Mouse (Mus musculus): Measurements from ENCODE around the gene Ylpm1.

The Ylpm1 gene

DNA sequence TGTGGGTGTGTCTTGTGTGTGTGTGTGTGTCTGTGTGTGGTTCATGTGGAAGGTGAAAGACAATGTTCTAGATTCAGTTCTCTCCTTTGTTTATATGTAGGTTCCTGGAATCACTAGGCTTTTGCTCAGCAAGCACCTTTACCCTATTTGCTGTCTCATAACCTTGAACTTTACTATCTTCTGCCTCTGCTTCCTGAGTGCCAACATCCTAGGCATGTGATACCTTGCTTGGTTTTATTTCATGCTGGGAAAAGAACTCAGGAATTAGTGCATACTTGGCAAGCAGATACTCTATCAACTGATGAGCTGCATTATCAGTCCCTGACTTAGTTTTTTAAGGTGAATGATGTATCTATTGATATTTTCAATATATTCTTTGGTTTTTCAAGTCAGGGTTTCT is 10.9 kb downstream of the Ylpm1 start:
- no peak for DNase-seq (ENCODE audit: low read depth in 2 of 2, low spot score in 2 of 2)

DNA sequence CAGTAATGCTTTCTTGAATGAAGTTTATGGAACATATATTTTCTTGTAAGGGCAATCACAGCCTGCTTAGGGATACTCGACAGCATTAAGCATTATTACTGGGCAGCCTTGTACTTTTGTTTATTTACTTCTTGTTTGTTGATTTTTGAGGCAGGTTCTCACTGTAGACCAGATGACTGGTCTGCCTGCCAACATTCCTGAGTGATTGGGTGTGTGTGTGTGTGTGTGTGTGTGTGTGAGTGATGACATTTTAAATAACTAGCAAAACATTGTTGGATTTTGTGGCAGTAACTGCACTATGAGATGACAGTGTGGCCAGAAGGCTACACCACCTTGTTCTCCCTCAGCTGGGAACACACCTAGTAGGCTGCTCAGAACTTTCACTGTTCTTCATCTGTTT is 13.7 kb downstream of the Ylpm1 start:
- no peak for DNase-seq (ENCODE audit: low read depth in 2 of 2, low spot score in 2 of 2)

DNA sequence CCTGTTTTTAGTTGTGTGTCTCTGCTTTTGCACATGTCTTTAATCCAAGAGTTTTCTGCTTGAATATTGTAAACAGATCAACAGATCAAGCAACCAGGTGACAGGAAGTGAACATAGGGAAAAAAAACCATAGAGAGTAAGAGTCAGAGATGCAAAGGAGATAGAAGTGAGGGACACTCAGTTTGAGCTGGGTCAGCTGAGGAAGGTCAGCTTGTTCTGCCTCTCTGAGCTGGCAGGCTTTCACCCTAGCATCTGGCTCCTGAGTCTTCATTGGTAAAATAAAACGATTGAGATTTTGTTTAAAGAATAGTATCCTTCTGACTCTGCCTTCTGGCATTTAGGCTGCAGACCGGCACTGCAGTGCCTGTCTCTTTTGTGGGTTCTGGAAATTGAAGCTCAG is 14.4 kb downstream of the Ylpm1 start:
- DNase-seq (ENCODE audit: low read depth in 2 of 2, low spot score in 2 of 2) = no peak

DNA sequence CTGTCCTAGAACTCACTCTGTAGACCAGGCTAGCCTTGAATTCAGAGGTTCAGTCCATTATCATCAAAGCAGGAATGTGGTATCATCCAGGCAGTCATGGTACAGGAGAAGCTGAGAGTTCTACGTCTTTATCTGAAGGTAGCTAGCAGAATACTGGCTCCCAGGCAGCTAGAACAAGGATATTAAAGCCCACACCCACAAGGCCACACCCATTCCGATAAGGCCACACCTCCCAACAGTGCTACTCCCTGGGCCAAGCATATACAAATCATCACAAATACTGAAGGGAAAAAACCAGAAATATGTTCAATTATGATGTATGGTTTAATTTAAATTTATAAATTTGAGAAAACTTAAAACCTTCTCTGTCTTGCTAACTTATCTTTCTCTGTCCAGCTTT is 16.1 kb downstream of the Ylpm1 start:
- DNase-seq (ENCODE audit: low read depth in 2 of 2, low spot score in 2 of 2) = no peak

DNA sequence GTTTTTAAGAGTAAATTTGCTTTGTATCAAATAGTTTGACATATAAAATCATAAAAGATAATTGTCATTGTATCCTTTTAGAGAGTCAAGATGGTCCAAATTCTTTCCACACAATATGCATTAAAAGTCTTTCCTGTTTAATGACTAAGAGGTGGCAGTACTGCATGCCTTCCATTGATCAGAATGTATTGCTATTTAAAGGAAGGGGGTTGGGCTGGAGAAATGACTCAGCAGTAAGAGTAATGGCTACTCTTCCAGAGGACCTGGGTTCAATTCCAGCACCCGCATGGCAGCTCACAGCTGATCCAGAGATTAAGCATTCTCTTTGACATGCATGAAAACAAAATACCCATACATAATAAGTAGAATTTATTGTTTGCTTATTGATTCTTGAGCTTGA is 25.9 kb downstream of the Ylpm1 start:
- no peak for DNase-seq (ENCODE audit: low read depth in 2 of 2, low spot score in 2 of 2)

DNA sequence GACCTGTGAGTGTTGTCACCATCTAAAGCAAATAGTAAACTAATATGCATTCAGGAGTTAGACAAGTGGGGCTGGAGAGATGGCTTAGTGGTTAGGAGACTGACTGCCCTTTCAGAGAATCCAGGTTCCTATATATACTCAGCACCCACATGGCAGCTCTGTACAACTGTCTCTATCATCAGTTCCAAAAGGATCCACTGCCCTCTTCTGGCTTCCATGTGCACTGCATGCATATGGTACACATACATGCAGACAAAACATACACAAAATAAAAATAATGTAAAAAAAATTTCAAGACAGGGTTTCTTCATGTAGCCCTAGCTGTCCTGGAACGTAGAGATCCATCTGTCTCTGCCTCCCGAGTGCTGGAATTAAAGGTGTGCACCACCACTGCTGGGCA is 36.6 kb downstream of the Ylpm1 start:
- DNase-seq (ENCODE audit: low read depth in 2 of 2, low spot score in 2 of 2) = peak in 1 of 2 experiments; percentile 11

DNA sequence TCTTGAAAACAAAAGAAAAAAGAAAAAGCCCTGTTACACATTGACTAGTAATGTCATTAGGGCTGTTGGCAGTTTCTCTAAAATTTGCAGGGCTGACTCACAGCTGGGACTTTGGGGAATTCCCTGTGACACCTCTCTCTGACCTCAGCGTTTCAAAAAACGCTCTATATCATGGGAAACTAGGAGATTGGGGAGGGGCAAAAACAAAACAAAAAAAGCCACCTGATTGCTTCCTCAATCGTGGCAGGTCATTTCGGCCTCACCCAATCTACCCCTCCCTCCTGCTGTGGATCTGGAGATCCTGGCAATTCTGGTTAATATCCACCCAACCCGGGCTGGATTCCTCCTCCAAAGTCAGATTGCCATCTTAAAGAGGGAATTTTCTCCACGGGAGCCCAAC is 55.1 kb downstream of the Ylpm1 start:
- DNase-seq (ENCODE audit: low read depth in 2 of 2, low spot score in 2 of 2) = no peak

DNA sequence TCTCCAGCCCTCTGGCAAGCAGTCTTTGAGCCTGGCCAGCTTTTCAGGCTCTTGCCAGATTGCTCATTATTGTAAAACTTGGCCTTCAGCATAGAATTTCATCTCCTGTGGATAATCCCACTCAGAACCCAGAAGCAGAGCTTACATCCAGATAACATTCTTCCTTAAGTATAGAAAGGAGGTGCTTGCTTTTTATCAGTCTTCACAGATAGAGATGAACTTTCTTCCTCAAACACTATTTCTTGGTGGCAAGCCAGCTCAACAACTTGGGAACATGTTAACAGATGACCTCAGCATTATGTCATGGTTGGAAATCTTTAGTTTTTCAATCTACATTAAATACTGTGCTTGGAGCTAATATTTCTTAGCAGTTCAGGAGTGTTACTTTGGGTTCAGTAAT is 74.9 kb downstream of the Ylpm1 start:
- DNase-seq (ENCODE audit: low read depth in 2 of 2, low spot score in 2 of 2) = no peak

DNA sequence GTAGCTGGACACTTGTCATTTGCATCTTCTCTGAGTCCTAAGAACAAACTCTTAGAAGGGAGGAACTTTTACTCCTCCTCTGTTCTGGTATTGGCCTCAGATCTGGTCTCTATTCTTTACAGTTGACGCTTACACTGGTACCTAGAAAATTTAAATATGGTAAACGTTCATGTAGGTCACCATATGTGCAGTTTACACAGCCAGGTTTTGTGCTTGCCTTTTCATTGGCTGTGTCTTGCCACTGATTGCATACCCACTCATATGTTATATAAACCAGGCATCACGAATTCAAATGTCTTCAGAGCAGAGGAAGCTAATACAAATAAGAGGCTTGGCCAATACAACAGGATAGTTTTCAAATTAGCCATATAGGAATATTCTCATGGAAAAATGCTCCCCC is 81.0 kb downstream of the Ylpm1 start:
- DNase-seq (ENCODE audit: low read depth in 2 of 2, low spot score in 2 of 2) = no peak

DNA sequence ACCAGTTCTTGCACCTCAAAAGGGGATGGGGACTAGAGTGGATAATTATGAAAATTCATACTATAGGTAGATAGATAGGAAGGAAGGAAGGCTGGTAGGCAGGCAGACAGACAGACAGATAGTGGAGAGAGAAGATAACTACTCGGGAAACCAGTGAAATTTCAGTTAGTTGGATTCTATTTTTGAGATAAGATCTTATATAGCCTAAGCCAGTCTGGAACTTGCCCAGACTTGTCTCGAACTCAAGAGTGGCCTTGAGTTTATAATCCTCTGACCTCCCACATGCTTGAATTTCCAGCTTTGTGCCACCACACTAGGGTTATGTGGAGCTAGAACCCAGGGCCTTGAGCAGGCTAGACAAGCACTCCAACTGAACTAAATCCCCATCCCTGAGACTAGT is 88.1 kb downstream of the Ylpm1 start:
- DNase-seq (ENCODE audit: low read depth in 2 of 2, low spot score in 2 of 2) = no peak

DNA sequence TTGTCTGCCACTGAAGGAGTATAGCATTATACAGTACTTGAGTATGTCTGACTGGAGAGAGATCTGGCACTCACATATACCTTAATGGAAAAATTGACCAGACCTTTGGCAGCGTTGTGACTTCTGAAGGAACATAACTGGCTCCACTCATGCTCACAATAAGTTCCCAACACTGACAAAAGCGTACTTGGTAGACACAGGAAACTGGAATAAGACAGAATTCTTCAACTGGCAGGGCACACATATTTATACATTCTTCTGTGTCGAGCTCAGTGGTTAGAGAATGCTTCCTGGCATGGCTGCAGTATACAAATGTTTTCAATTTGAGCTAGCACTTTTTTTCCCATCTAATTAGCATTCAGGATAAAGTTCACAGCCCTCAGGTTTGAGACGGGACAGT is 88.8 kb downstream of the Ylpm1 start:
- no peak for DNase-seq (ENCODE audit: low read depth in 2 of 2, low spot score in 2 of 2)

DNA sequence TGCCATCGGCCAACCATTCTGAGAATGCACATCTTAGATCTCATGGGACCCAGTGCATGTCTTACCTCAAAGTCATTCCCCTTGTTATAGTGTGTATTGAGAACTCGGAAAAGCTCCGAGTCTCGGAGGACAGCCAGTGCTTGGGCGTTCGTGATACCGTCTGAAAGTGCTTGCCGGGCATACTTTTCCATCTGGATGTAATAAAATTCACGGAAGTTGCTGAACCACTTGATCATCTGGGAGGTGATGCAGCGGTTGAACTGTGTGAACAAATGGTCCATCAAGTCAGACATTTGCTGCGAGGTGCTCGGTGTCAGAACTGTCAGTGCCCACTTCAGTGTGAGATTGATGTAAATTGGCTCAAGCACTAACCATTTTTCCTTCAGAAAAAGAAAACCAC is 91.7 kb downstream of the Ylpm1 start:
- no peak for DNase-seq (ENCODE audit: low read depth in 2 of 2, low spot score in 2 of 2)

DNA sequence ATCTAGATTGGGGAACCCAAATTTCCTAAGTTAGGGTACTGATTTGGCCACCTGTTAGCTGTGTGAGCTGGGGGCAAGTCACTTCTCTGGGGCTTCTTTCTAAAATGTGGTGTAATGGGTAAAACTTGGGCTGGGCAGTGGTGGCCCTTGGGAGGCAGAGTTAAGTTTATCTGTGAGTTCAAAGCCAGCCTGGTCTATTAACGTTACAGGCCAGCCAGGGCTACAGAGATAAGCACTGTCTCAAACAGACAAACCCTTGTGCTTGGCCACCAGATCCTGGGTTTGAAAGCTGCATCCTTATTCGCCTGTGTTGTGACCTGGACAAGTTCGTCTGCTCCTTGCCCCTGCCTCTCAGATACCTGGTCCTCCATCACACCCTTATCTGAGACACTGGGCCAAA is 95.1 kb downstream of the Ylpm1 start:
- no peak for DNase-seq (ENCODE audit: low read depth in 2 of 2, low spot score in 2 of 2)

DNA sequence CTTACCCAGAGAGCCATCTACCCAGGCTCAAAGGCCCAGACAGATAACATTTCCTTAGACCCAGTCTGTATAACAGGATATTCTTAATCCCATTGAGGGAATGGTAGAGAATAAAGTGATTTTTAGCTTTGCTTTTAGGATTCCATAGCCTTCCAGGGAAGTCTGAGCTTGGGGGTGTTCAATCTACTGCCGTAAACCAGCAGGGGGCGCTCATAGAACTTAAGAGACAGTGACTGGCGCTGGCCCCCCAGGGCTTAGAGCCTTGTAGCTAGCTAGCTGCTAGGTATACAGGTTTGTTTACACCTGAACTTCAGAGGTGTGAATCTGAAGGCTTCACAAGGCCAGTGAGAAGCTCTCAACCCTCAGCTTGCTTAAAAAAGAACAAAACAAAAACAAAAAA is 96.1 kb downstream of the Ylpm1 start:
- DNase-seq (ENCODE audit: low read depth in 2 of 2, low spot score in 2 of 2) = peak; percentile 53 to 68

DNA sequence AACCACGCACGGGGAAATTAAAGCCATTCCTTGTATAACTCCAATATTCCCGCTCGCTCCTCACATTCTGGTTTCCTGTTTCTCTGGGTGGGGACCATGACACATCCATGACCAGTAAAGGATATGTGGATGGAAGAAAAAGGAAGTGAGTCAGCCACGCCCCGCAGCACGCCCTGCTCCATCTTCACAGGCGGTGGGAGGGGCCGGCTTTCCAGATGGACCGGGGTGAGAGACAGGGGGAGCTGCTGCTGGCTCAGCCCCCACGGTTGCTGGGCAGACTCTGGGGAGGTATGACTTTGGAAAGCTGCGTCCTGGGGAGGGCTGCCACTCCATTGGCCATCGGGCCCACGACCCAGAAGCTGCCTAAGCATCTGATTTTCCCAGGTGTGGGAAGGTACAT is 97.9 kb downstream of the Ylpm1 start:
- no peak for DNase-seq (ENCODE audit: low read depth in 2 of 2, low spot score in 2 of 2)

DNA sequence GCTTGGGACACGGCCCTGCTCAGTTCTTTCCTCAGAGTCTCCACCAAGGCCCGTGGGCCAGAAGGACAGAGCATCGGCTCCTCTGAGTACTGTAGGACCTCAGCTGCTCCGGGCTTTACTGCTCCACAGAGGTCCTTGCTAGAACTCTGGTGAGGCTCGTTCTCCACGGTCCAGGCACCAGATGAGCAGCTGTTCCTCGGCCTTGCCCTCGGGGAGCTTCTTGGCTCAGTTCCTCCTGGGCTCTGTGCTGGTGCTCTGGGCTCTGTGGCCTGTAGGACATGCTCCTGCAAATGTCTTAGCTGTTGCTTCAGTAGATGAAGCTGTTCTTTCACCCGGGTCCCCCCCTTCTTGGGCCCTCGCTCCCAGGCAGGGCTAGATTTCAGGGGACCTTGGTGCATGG is 98.6 kb downstream of the Ylpm1 start:
- DNase-seq (ENCODE audit: low read depth in 2 of 2, low spot score in 2 of 2) = no peak

DNA sequence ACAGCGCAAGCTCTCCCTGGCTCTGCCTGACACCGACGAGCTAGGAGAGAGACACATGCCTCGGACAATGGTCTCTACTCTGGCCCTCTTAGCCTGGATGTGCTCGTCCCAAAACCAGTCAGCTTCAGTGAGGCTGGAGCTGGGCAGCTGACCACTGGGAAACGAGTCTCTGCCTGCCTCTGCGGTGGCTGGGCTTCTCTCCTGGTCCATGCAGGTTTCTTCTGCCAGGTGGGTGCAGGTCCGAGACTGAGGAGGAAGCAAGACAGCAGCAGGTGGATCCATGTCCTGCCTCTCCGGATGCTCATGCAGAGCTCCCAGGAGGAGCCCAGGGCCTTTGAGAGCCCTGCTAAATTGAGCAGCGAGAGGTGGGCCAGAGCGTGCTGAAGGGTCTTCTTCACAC is 99.0 kb downstream of the Ylpm1 start:
- no peak for DNase-seq (ENCODE audit: low read depth in 2 of 2, low spot score in 2 of 2)

DNA sequence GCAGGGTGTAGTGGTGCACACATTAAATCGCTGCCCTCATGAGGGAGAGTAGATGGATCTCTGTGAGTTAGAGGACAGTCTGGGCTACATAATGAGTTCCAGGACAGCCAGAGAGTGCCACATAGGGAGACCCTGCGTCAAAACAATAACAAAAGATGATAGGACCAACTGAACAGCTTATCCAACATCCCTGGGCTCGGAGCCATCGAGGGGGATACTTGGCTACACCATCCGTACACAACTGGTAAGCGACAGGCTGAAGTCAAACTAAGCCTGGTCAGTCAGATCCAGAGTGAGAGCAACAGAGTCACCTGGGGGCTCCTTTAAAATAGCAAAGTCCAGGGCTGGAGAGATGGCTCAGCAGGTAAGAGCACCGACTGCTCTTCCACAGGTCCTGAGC is 99.7 kb downstream of the Ylpm1 start:
- DNase-seq (ENCODE audit: low read depth in 2 of 2, low spot score in 2 of 2) = no peak

DNA sequence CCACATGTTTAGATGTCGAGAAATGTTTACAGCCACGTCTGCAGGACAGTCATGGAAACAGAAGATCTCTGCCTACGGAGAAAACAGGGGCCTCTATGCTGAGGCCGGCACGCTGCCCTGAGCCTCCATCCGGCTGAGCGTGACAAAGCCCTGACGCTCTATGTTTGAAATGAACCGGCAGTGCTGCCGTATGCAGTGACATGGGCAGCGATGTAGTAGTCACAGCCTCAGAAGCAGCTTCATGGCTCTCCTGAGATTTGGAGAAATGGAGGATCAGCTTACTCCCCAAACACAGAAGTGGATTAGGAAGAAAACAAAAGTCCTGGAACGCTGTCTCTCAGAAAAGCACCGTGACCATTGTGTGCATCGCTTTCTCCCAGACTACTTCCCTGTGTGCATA is 104.9 kb downstream of the Ylpm1 start:
- DNase-seq (ENCODE audit: low read depth in 2 of 2, low spot score in 2 of 2) = no peak

DNA sequence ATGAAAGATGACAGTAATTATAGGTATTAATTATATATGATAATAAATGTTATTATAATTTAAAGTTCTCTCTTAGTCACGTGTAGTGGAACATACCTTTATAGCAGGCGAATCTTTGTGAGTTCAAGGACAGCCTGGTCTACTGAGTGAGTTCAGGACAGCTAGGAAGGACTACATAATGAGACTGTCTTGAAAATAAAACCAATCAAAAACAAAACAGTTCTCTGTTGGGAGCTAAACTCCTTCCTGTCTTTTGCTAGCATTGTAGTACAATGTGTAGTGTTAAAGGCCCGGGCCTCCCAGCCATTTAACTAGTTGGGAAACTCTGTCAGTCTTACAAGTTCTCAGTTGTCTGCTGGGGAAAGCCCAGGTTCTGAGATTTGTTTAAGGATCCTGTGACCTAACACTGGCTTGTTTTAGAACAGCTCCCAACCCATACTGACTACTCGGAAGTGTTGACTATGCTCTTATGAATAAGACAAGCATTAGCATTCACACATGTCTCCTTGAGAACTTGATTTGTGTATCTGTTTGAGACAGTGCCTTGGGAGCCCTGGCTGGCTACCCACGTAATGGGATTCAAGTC is 105.5 kb downstream of the Ylpm1 start:
- DNase-seq (ENCODE audit: low read depth in 2 of 2, low spot score in 2 of 2) = no peak

DNA sequence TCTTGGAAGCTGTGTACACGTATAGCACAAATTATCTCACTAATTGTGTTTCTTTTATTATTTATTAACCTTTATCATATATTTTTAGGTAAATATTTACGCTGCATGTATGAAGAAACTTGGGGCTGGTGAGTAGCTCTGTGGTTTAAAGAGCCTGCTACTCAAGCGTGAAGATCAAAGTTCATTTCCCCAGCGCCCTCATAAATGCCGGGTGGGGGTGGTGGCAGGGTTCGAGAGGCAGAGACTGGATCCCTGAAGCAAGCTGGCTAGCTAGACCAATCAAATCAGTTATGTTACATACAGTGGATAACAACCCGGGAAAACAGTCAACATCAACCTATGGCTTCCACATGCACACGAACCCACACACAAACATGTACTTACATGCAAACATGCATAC is 107.0 kb downstream of the Ylpm1 start:
- DNase-seq (ENCODE audit: low read depth in 2 of 2, low spot score in 2 of 2) = no peak

DNA sequence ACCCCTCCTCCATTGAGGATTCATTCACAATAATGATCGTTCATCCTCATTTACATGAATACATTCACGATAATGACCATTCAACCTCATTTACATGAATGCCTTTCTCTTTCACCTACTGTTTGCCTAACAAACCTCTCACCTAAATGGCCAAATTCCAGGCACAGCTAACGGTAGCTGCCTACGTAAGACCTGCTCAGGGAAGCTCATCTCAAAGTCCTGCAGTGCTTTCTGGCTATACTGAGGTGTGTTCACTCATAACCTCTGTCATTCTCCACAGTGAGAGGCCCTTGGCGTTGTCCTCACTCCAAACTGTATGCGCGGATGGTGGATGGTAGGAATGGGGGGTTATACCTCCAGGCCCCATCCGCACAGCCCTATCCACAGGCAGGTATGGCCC is 108.7 kb downstream of the Ylpm1 start:
- no peak for DNase-seq (ENCODE audit: low read depth in 2 of 2, low spot score in 2 of 2)

DNA sequence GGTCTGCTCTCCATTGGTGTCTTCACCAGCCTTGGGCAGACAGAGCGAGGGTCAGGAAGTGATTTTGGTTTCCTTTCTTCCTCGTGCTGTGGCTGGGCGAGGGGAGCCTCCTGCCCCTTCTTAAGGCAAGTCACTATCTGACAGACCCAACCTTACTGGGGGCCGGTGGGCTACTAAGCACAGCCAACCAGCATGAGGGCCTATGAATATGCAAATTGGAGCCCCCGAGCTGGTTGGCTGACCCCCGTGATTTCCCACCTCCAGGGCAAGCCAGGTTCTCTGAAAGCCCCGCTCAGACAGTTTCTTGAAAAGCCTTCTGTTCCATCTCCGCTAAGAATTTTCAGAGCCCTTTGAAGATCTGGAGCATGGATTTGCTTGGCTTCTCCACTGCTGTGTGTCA is 110.2 kb downstream of the Ylpm1 start:
- DNase-seq (ENCODE audit: low read depth in 2 of 2, low spot score in 2 of 2) = no peak

DNA sequence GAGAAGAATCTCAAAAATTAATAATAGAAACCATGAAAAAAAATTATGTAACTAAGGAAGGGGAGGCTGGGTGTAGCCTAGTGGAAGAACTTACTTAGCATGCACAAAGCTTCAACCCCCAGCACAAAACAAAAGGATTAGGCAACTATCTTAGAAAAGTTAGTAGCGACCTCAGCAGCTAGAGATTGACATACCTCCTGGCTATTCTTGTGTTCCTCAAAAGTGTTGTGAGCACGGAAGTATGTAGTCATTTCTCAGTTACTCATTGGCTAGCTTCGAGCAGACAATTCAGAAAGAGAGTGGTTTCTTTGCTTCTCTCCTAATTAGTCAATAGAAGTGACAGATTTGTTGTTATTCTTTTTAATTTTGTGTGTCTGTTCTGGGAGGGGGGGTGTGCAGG is 112.5 kb downstream of the Ylpm1 start:
- no peak for DNase-seq (ENCODE audit: low read depth in 2 of 2, low spot score in 2 of 2)
